Mouse (Mus musculus): Measurements from ENCODE around the gene Zkscan17. TPM values are rescaled to one million over a fixed set of nuclear protein-coding genes. Genes with fewer than 3 reads are reported as not detected.

The Zkscan17 gene
- polyA plus RNA-seq, 1 experiment from 2014 or later, result 32.2 TPM

DNA sequence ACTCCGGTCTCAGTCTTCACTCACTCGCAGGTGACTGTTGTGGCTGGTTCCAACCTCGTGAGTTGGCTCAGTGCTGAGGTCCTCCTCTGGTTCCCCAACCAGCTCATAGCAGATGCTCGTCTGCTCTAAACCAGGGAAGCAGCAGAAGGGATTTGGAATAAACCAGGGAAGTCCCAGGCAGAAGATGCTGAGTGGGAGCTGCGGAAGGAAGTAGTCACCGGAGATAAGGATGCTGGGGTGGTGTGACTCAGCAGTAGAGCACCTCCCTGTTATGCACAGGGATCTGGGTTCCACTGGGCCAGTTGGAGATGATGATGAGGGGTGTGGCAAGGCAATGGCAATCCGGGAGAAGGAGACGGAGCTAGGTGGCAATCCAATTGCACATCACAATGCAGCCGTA is 17.5 kb upstream of the Zkscan17 start:
- Histone ChIP-seq H3K27me3 (ENCODE audit: control insufficient read depth, insufficient read depth, low read length) (no peaks in the 10 kb centered on the region), H3K4me1 (ENCODE audit: control insufficient read depth, insufficient read depth, low read length) (no peaks in the 10 kb centered on the region), H3K4me3 (ENCODE audit: low read depth, low read length) (no peak overlapping the region), H3K27ac (replicated peaks; ENCODE audit: low read depth, low read length) (no peak overlapping the region), H3K4me2 (ENCODE audit: low read depth, severe bottlenecking) (no peak overlapping the region), H3K9ac (ENCODE audit: low read length) (no peak overlapping the region), H3K9me3 (ENCODE audit: control insufficient read depth, low read length) (no peaks in the 10 kb centered on the region), H3K36me3 (ENCODE audit: control insufficient read depth, insufficient read depth, low read length) (no peaks in the 10 kb centered on the region)
- DNase-seq (ENCODE audit: low spot score), result no peak
- no peak for ATAC-seq (ENCODE audit: insufficient number of reproducible peaks, low FRiP score, low TSS enrichment, low read depth)
- WGBS, result 84% methylated on average over 9 of the region's 9 CpGs

DNA sequence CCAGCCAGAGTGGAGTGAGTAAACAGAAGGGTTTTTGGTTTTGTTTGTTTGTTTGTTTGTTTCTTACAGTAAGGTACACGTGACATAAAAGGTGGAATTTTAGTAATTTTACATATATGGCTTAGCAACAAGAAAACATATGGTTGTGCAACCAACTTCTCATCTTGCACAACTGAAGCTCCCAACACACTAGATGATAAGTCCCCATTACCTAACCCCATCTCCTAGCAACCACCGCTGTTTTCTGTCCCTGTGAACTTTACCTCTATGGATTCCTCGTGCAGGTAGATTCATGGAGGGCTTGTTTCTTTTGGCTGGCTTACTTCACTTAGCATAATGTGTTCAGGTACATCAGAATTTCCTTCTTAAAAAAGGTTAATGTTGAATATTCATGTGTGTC is 16.8 kb upstream of the Zkscan17 start:
- H3K9me3 ChIP-seq (ENCODE audit: control insufficient read depth, low read length), result no peaks in the 10 kb centered on the region
- ATAC-seq (ENCODE audit: insufficient number of reproducible peaks, low FRiP score, low TSS enrichment, low read depth), result no peak

DNA sequence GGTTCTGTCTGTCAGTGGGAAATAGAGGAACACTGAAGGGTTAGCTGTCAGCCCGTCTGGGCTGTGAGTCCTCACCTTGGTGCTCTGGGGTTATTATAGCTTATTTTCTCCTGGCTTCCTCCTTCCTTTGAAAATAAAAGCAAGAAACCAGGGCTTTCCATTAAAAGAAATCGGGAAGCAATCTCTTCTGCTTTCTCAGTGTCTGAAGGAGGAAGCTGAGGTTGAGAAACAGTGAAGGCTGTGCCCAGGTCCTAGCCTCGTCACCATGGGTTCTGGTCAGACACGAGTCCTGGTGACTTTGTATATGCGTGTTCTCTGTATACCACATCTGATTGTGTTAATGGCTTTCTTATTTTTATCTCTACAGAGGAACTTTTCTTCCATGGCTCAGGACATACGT is 15.9 kb upstream of the Zkscan17 start:
- 82% methylated on average over 6 of the region's 6 CpGs for WGBS
- Histone ChIP-seq H3K9ac (ENCODE audit: low read length) (no peak overlapping the region), H3K4me2 (ENCODE audit: low read depth, severe bottlenecking) (no peak overlapping the region), H3K27ac (replicated peaks; ENCODE audit: low read depth, low read length) (no peak overlapping the region), H3K4me3 (ENCODE audit: low read depth, low read length) (no peak overlapping the region), H3K9me3 (ENCODE audit: control insufficient read depth, low read length) (no peaks in the 10 kb centered on the region), H3K4me1 (ENCODE audit: control insufficient read depth, insufficient read depth, low read length) (no peaks in the 10 kb centered on the region), H3K36me3 (ENCODE audit: control insufficient read depth, insufficient read depth, low read length) (no peaks in the 10 kb centered on the region), H3K27me3 (ENCODE audit: control insufficient read depth, insufficient read depth, low read length) (no peaks in the 10 kb centered on the region)
- no peak for ATAC-seq (ENCODE audit: insufficient number of reproducible peaks, low FRiP score, low TSS enrichment, low read depth)
- DNase-seq (ENCODE audit: low spot score), result no peak

More for the DNA sequence above, 16.8 kb upstream of the Zkscan17 start:
- WGBS, result 84% methylated on average over 3 of the region's 3 CpGs
- Histone ChIP-seq H3K9ac (ENCODE audit: low read length) (no peak overlapping the region), H3K36me3 (ENCODE audit: control insufficient read depth, insufficient read depth, low read length) (no peaks in the 10 kb centered on the region), H3K4me3 (ENCODE audit: low read depth, low read length) (no peak overlapping the region), H3K27me3 (ENCODE audit: control insufficient read depth, insufficient read depth, low read length) (no peaks in the 10 kb centered on the region), H3K4me1 (ENCODE audit: control insufficient read depth, insufficient read depth, low read length) (no peaks in the 10 kb centered on the region), H3K27ac (replicated peaks; ENCODE audit: low read depth, low read length) (no peak overlapping the region), H3K4me2 (ENCODE audit: low read depth, severe bottlenecking) (no peak overlapping the region)
- no peak for DNase-seq (ENCODE audit: low spot score)

- no peaks in the 10 kb centered on the region for H3K36me3 ChIP-seq (ENCODE audit: control insufficient read depth, insufficient read depth, low read length)
- H3K4me2 ChIP-seq (ENCODE audit: low read depth, severe bottlenecking), result no peak within 1 kb of the TSS
- DNase-seq (ENCODE audit: low spot score), result no peak
- no peak within 1 kb of the TSS for H3K27ac ChIP-seq (replicated peaks; ENCODE audit: low read depth, low read length)
- no peak within 1 kb of the TSS for H3K4me3 ChIP-seq (ENCODE audit: low read depth, low read length)
- no peak within 1 kb of the TSS for H3K9ac ChIP-seq (ENCODE audit: low read length)
- H3K27me3 ChIP-seq (ENCODE audit: control insufficient read depth, insufficient read depth, low read length), result no peaks in the 10 kb centered on the region
- no peak for ATAC-seq (ENCODE audit: insufficient number of reproducible peaks, low FRiP score, low TSS enrichment, low read depth)
- 66% methylated on average over 3 of the region's 3 CpGs for WGBS
- H3K4me1 ChIP-seq (ENCODE audit: control insufficient read depth, insufficient read depth, low read length), result no peaks in the 10 kb centered on the region
- H3K9me3 ChIP-seq (ENCODE audit: control insufficient read depth, low read length), result no peaks in the 10 kb centered on the region
Measured at GRCm38 (mm10) chr11:59541324-59541723, 14.8 kb upstream of the Zkscan17 start, which contains the start of gene Nlrp3. Gene Nlrp3, plus strand, starts transcription at chr11:59541568.

- Histone ChIP-seq H3K27ac (replicated peaks; ENCODE audit: low read depth, low read length) (no peak overlapping the region), H3K4me2 (ENCODE audit: low read depth, severe bottlenecking) (no peak overlapping the region), H3K4me3 (ENCODE audit: low read depth, low read length) (no peak overlapping the region), H3K27me3 (ENCODE audit: control insufficient read depth, insufficient read depth, low read length) (no peaks in the 10 kb centered on the region), H3K9ac (ENCODE audit: low read length) (no peak overlapping the region), H3K4me1 (ENCODE audit: control insufficient read depth, insufficient read depth, low read length) (no peaks in the 10 kb centered on the region), H3K36me3 (ENCODE audit: control insufficient read depth, insufficient read depth, low read length) (no peaks in the 10 kb centered on the region), H3K9me3 (ENCODE audit: control insufficient read depth, low read length) (no peaks in the 10 kb centered on the region)
- 80% methylated on average over 3 of the region's 3 CpGs for WGBS
- ATAC-seq (ENCODE audit: insufficient number of reproducible peaks, low FRiP score, low TSS enrichment, low read depth) (no peak), DNase-seq (ENCODE audit: low spot score) (no peak)
Measured at GRCm38 (mm10) chr11:59540123-59540522, 13.6 kb upstream of the Zkscan17 start.

- no peak overlapping the region for H3K4me2 ChIP-seq (ENCODE audit: low read depth, severe bottlenecking)
Measured at GRCm38 (mm10) chr11:59538387-59538786, 11.8 kb upstream of the Zkscan17 start.

GRCm38 (mm10) chr11:59537218-59538130 is 10.9 kb upstream of the Zkscan17 start:
- Histone ChIP-seq H3K27ac (replicated peaks; ENCODE audit: low read depth, low read length) (no peak overlapping the region), H3K27me3 (ENCODE audit: control insufficient read depth, insufficient read depth, low read length) (no peaks in the 10 kb centered on the region), H3K4me1 (ENCODE audit: control insufficient read depth, insufficient read depth, low read length) (no peaks in the 10 kb centered on the region), H3K9ac (ENCODE audit: low read length) (no peak overlapping the region), H3K4me3 (ENCODE audit: low read depth, low read length) (no peak overlapping the region), H3K4me2 (ENCODE audit: low read depth, severe bottlenecking) (no peak overlapping the region), H3K9me3 (ENCODE audit: control insufficient read depth, low read length) (no peaks in the 10 kb centered on the region), H3K36me3 (ENCODE audit: control insufficient read depth, insufficient read depth, low read length) (no peaks in the 10 kb centered on the region)
- DNase-seq (ENCODE audit: low spot score) (peak; percentile 32), ATAC-seq (ENCODE audit: insufficient number of reproducible peaks, low FRiP score, low TSS enrichment, low read depth) (no peak)
- WGBS, result 71% methylated on average over 16 of the region's 16 CpGs

More at GRCm38 (mm10) chr11:59538387-59538786, 11.8 kb upstream of the Zkscan17 start:
- DNase-seq (ENCODE audit: low spot score) (no peak), ATAC-seq (ENCODE audit: insufficient number of reproducible peaks, low FRiP score, low TSS enrichment, low read depth) (no peak)
- 46% methylated on average over 11 of the region's 11 CpGs for WGBS
- Histone ChIP-seq H3K9me3 (ENCODE audit: control insufficient read depth, low read length) (no peaks in the 10 kb centered on the region), H3K27me3 (ENCODE audit: control insufficient read depth, insufficient read depth, low read length) (no peaks in the 10 kb centered on the region), H3K4me3 (ENCODE audit: low read depth, low read length) (no peak overlapping the region), H3K27ac (replicated peaks; ENCODE audit: low read depth, low read length) (no peak overlapping the region), H3K4me1 (ENCODE audit: control insufficient read depth, insufficient read depth, low read length) (no peaks in the 10 kb centered on the region), H3K36me3 (ENCODE audit: control insufficient read depth, insufficient read depth, low read length) (no peaks in the 10 kb centered on the region), H3K9ac (ENCODE audit: low read length) (no peak overlapping the region)

GRCm38 (mm10) chr11:59531562-59531961 is 5.0 kb upstream of the Zkscan17 start:
- no peaks in the 10 kb centered on the region for H3K27me3 ChIP-seq (ENCODE audit: control insufficient read depth, insufficient read depth, low read length)
- WGBS, result 72% methylated on average over 5 of the region's 5 CpGs
- H3K4me3 ChIP-seq (ENCODE audit: low read depth, low read length), result no peak overlapping the region
- DNase-seq (ENCODE audit: low spot score) (no peak), ATAC-seq (ENCODE audit: insufficient number of reproducible peaks, low FRiP score, low TSS enrichment, low read depth) (no peak)
- no peaks in the 10 kb centered on the region; the same call in 1 of the 2 replicates for H3K4me1 ChIP-seq (ENCODE audit: control insufficient read depth, insufficient read depth, low read length)
- H3K9me3 ChIP-seq (ENCODE audit: control insufficient read depth, low read length), result no peaks in the 10 kb centered on the region
- H3K9ac ChIP-seq (ENCODE audit: low read length), result no peak overlapping the region
- H3K36me3 ChIP-seq (ENCODE audit: control insufficient read depth, insufficient read depth, low read length), result no peaks in the 10 kb centered on the region
- no peak overlapping the region for H3K4me2 ChIP-seq (ENCODE audit: low read depth, severe bottlenecking)
- no peak overlapping the region for H3K27ac ChIP-seq (replicated peaks; ENCODE audit: low read depth, low read length)
